In the genomic region with DNA sequence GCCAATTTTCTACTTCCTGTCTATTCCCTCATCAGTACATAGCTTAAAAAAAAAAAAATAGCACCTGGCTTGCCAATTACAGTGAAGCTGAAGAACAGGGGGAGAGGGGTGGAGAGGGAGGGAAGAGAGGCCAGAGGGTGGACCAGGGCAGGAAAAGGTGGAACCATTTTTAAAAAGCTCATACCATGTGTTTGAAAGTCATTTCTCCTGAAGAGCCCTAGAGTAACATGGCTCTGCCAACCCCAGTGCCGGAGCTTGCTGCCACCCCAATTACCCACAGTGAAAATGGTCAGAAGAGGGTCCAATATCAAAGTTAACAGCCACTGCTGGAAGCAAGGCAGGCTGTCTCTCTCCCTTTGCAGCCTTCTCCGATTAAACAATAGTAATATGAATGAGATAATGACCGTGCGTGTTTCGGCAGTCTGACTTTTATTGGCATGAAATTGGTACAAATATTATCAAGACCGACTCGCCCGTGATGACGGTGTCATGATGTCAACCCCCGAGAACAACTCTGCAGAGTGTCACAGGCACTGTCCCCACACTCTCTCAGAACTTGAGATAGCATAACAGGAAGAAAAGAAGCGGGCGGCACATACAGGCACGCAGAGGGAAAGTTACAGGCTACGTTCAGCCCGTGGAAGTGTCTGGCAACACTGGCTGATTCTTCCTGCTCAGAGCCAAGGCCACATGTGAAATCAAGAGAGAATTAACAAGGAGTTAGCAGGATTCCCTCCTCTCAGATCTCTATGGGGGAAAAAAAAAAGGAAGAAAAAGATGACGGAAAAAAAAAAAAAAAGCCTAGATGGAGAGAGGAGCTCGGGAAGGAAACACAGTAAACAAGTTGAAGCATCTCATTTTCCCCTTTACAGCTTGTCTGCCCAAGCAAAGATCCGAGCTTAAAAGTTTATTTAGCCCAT, we compare ENCODE assay signal across 8 mouse cellular contexts.
DNase-seq lines count a peak whose midpoint lies in the region; ATAC-seq and TF ChIP-seq lines count a peak whose summit lies in the region.

No protein-coding gene starts in this region.

- no peak for TF ChIP-seq CTCF in lung, adult 2 months (IDR thresholded peaks at IDR 0.05; ENCODE audit: insufficient read depth, low read length)

- DNase-seq in CD4-positive helper T cell, adult 2 months (ENCODE audit: low read depth, low spot score): peak; percentile 77
- peak; percentile 37 for DNase-seq in adrenal gland, adult 2 months
- peak; percentile 13 for DNase-seq in gastrocnemius, postnatal 14 days
- DNase-seq in lung, adult 2 months: peak; percentile 52
- DNase-seq in retina, embryonic 14.5 days (ENCODE audit: low spot score): peak; percentile 21
- DNase-seq in left cerebral cortex, adult 11 months (ENCODE audit: low spot score): no peak

- intact Hi-C loops in gastrocnemius, postnatal 14 days (cut with DNase I; ENCODE audit: low total_unique reads): no loop called here

- H3K4me3 ChIP-seq in lung, adult 2 months (replicated peaks; ENCODE audit: extremely low read depth, low read depth, low read length): peak overlapping the region; percentile 89

- H3K4me1 ChIP-seq in lung, adult 2 months (ENCODE audit: control insufficient read depth, insufficient read depth, low read length): peaks cover 6% of the 10 kb centered on the region

- WGBS in lung, adult 2 months: 2% methylated on average over 18 of the region's 18 CpGs

- ATAC-seq in inflammation-experienced regulatory T-cells, adult 6 months: peak; percentile 60
- ATAC-seq in cerebellum, adult (ENCODE audit: insufficient number of reproducible peaks, low FRiP score, low TSS enrichment): no peak

- 0 out of 2 replicates have a peak, but pooled peaks have one; percentile 39 for TF ChIP-seq POLR2A in lung, adult 2 months (IDR thresholded peaks at IDR 0.05; ENCODE audit: borderline replicate concordance, extremely low read depth, low read depth, low read length)
